Mouse (Mus musculus): Measurements from ENCODE around the gene Gm40460.
"Not testable (repeated sequence)": the region's sequence is repeated elsewhere in the genome, so short reads cannot be mapped to it uniquely, and the experiment has no call there.

Gene Gm40460

GRCm38 (mm10) chr7:142240978-142241377, at the start of gene Gm40460:
Gm40460 (minus strand) TSS chr7:142241078.
- no peak for DNase-seq (ENCODE audit: low spot score)

DNA sequence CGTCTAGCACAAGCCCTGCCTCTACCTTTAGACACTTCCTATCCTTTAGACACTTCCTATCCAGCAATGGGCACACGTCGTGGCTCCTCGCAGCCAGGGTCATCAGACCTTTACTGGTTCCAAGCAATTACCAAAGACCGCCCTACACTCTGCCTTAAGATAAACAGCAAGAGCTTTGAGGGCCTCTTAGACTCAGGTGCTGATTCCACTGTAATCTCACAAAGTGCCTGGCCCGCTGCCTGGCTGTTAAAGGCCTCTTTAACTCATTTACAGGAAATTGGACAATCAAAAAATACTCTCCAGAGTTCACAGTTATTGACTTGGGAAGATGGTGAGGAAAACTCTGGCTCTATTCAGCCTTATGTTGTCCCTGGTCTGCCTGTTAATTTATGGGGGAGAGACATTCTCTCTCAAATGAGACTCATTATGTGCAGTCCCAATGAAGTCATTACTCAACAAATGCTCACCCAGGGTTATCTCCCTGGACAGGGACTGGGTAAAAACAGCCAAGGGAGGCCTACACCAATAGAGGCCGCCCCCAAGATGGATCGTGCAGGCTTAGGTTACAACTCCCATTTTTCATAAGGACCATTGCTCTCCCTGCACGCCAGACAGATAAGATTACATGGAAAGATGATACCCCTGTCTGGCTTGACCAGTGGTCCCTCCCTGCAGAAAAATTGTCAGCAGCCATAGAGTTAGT, 45.2 kb upstream of the Gm40460 start:
- not testable (repeated sequence) for DNase-seq (ENCODE audit: low spot score)

- peak; percentile 64 for DNase-seq (ENCODE audit: low spot score)
Observed at GRCm38 (mm10) chr7:142285130-142285835, 44.4 kb upstream of the Gm40460 start.

- DNase-seq (ENCODE audit: low spot score): peak; percentile 100
Observed at GRCm38 (mm10) chr7:142284615-142285080, 43.8 kb upstream of the Gm40460 start.

- peak; percentile 73 for DNase-seq (ENCODE audit: low spot score)
Observed at GRCm38 (mm10) chr7:142284023-142284591, 43.2 kb upstream of the Gm40460 start.

DNA sequence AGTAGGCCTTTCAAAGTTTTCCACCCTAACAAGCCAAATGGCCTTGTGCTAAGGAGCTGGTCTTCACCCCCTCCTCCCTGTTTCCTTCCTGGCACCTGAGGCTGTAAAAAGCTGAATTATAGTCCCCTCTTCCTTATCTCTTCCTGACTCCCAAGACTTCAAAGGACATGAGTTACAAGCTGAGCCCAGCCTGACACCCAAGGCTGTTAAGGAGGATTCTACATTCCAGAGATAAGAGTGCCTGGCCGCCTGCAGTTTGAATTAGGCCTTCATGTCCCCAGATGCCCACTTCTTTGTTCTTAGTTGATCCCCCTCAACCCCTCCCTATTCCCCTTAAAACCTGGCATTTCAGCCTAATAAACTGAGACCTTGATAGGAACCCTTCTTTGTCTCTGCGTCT, 42.0 kb upstream of the Gm40460 start:
- not testable (repeated sequence) for DNase-seq (ENCODE audit: low spot score)

GRCm38 (mm10) chr7:142279291-142279690, 38.4 kb upstream of the Gm40460 start:
- DNase-seq (ENCODE audit: low spot score): not testable (repeated sequence)

DNA sequence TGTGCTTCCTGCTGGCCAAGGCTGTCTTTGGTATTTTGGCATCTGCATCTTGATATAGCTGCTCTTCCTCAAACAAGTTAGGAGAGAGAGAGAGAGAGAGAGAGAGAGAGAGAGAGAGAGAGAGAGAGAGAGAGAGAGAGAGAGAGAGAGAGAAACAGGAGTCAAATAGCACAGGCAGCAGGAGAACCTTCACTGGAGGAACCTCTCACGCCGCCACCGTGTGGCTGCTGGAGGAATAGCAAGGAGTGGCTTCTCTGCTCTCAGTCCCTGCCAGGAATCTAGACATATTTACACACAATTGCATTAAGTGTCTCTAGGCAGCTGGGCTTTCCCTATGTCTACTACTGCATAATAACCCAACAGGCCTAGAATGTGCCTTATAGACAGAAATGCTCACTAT, 37.3 kb upstream of the Gm40460 start:
- DNase-seq (ENCODE audit: low spot score): peak; percentile 86

- DNase-seq (ENCODE audit: low spot score): not testable (repeated sequence)
Observed at GRCm38 (mm10) chr7:142274263-142274662, 33.4 kb upstream of the Gm40460 start, which contains the start of gene Gm4559. Gm4559 (minus strand) TSS chr7:142274363.

- DNase-seq (ENCODE audit: low spot score): not testable (repeated sequence)
Observed at GRCm38 (mm10) chr7:142258254-142258653, 17.4 kb upstream of the Gm40460 start, which contains the start of gene Gm2431. Gm2431 (minus strand) TSS chr7:142258354.

GRCm38 (mm10) chr7:142255517-142255916, 14.6 kb upstream of the Gm40460 start:
- peak; percentile 77 for DNase-seq (ENCODE audit: low spot score)

DNA sequence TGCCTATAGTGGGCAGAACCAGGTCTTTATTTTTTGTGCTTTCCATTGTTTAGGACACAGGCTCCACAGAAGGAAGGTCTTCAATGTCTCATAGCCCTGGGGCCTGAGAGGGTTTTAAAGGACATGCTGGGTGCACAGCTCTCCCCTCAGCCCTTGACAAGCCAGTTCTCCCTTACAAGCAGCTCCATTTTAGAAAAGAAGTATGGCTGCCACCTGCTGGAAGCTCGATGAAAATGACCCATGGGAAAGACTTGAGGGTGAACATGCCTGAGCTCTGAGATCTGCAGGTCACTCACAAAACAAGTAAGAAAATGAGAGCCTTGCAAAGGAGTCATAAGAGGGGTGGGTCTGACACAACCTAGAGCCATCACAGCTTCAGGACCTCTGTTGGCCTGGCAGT, 8.9 kb upstream of the Gm40460 start:
- DNase-seq (ENCODE audit: low spot score): peak; percentile 77

DNA sequence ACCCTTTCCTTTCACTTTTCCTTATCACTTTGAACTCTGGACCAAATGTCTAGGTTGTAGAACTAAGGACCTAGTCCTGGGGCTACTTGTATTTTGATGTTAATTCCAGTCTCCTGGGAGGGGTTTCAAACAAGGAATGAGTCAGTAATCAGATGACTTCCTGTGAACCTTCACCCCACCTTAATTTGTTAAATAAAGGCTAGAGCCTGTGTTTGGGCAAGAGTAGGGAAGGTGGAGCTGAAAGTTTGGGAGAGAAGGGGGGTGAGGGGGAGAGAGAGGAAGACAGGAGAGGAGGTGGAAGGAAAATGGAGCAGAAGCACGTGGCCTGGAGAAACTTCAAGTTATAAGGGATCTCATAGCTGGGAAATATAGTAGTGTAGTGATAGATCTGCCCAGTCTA, 9.3 kb downstream of the Gm40460 start:
- DNase-seq (ENCODE audit: low spot score): no peak

- not testable (repeated sequence) for DNase-seq (ENCODE audit: low spot score)
Observed at GRCm38 (mm10) chr7:142229871-142230270, 11.0 kb downstream of the Gm40460 start, which contains the start of gene Krtap5-5. Krtap5-5 (minus strand) TSS chr7:142229971.

DNA sequence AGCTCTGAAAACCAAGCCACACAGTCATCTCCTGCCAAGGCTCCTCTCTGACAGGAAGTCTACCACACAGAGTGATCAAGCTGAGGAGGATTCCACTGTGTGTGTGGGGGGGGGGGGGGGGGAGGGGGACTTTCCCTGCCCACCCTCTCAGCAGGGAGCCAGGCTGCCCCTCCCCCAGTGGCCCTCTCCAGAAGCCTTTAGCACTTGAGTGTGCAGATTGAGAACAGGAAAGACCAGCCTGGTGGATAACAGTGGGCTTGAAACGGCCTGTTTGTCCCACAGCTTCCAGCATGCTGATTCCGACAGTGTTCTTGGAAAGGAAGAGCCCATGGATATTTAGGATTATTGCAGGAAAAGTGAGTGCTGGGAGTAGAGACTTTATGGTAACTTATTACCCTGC, 16.4 kb downstream of the Gm40460 start:
- DNase-seq (ENCODE audit: low spot score): no peak

DNA sequence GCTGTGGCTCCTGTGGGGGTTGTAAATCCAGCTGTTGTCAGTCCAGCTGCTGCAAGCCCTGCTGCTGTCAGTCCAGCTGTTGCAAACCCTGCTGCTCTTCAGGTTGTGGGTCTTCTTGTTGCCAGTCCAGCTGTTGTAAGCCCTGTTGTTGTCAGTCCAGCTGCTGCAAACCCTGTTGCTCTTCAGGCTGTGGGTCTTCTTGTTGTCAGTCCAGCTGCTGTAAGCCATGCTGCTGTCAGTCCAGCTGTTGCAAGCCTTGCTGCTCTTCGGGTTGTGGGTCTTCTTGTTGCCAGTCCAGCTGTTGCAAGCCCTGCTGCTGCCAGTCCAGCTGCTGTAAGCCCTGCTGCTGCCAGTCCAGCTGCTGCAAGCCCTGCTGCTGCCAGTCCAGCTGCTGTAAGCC, 28.7 kb downstream of the Gm40460 start:
- not testable (repeated sequence) for DNase-seq (ENCODE audit: low spot score)

DNA sequence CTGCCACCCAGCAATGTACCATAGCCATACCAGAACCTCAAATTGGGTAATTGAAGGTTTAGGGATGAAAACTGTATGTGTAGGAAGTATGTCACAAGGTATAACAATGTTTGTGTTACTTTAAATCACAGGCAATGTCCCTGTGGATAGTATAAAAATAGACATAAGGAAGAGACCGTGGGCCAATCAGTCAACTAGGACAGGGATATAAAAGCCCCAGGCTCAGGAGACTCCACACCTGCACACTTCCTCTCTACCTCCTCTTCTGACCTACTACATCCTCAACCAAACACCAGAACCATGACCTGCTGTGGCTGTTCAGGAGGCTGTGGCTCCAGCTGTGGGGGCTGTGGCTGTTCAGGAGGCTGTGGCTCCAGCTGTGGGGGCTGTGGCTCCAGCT, 29.3 kb downstream of the Gm40460 start, which contains the start of gene Gm7579:
Gene Gm7579, plus strand, starts transcription at position 301 of the 400 bp plus-strand sequence.
- DNase-seq (ENCODE audit: low spot score): no peak

- not testable (repeated sequence) for DNase-seq (ENCODE audit: low spot score)
Observed at GRCm38 (mm10) chr7:142206891-142207290, 34.0 kb downstream of the Gm40460 start.

DNA sequence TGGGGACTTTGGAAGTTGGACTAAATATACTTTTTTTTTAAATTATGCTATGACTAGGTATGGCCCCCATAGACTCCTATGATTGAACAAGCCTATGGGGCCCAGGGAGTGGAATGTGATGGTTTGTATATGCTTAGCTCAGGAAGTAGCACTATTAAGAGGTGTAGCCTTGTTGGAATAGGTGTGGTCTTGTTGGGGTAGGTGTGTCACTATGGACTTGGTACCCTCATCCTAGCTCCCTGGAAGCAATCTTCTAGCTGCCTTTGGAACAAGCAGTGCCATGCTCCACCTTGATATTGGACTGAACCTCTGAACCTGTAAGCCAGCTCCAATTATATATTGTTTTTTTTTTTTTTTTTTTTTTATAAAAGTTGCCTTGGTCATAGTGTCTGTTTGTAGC, 35.4 kb downstream of the Gm40460 start:
- no peak for DNase-seq (ENCODE audit: low spot score)

GRCm38 (mm10) chr7:142201064-142201463, 39.8 kb downstream of the Gm40460 start, which contains the start of gene Krtap5-3:
Krtap5-3 (plus strand) TSS chr7:142201364.
- DNase-seq (ENCODE audit: low spot score): no peak

DNA sequence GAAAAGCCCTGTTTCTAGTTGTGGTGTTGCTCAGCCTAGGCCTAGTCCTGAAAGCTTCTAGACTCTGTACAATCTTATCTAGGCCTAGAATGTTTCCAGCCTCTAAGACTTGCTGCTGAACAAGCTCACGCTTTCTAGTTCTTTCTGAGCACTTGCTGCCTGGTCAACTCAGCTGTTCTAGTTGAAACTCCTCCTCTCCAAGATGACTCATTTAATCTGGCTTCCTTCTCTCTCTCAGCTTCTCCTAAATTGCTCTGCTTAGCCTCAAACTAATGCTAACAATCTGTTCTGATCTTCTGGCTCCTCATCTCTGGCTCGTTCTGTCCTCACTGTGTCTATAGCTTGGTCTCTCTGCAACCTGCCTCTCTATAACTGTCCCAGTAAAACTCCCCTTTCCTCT, 42.1 kb downstream of the Gm40460 start:
- DNase-seq (ENCODE audit: low spot score): no peak
